ENCODE assay signal across 19 mouse cellular contexts in the genomic region with DNA sequence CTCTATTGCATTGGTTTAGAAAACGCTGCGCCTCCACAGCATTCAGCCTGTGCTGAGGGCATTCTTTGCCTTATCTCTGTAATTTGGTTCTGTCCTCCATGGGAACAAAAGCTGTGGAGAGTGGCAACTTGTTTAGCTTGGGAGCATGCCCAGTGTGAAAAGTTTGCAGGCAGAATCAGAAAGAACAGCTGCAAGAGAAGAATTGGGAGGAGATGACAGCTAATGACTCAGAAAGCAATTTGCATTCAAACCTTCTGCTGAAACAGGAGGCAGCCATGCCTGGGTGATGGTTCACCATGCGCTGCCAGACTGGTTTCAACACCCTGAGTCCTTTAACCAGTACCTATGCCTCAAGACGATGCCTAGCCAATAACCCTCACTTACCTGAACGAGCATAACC.
DNase-seq lines count a peak whose midpoint lies in the region; ATAC-seq and TF ChIP-seq lines count a peak whose summit lies in the region.
"Had no signal": no experiment of that assay in that cellular context is flagged by ENCODE, and none has a peak within 500 bp of the region (broad histone marks: within the 10 kb centered on the region; RNA-seq: fewer than 3 reads in every experiment).

No protein-coding gene starts in this region.

- H3K9me3 ChIP-seq in forebrain, embryonic 14.5 days (replicated peaks; ENCODE audit: control insufficient read depth, low read length): no peaks in the 10 kb centered on the region
- H3K9me3 ChIP-seq in forebrain, embryonic 12.5 days: no peaks in the 10 kb centered on the region
- H3K9me3 ChIP-seq in hindbrain, embryonic 10.5 days: no peaks in the 10 kb centered on the region
- H3K9me3 ChIP-seq: embryonic facial prominence, embryonic 13.5 days; stomach, embryonic 15.5 days had no signal

- 45% methylated on average over 5 of the region's 5 CpGs for WGBS in forebrain, embryonic 14.5 days
- 68% methylated on average over 5 of the region's 5 CpGs for WGBS in forebrain, embryonic 12.5 days
- 84% methylated on average over 5 of the region's 5 CpGs for WGBS in hindbrain, embryonic 10.5 days

- H3K27me3 ChIP-seq in forebrain, embryonic 14.5 days (replicated peaks; ENCODE audit: control insufficient read depth, insufficient read depth, low read length): no peaks in the 10 kb centered on the region
- no peaks in the 10 kb centered on the region for H3K27me3 ChIP-seq in forebrain, embryonic 12.5 days
- H3K27me3 ChIP-seq in C2C12 (ENCODE audit: control insufficient read depth, insufficient read depth, insufficient read length): no peaks in the 10 kb centered on the region
- H3K27me3 ChIP-seq in hindbrain, embryonic 10.5 days (ENCODE audit: insufficient read depth, poor library complexity, severe bottlenecking): no peaks in the 10 kb centered on the region
- H3K27me3 ChIP-seq: embryonic facial prominence, embryonic 13.5 days; stomach, embryonic 15.5 days had no signal

- H3K79me2 ChIP-seq in C2C12 (ENCODE audit: control insufficient read depth, insufficient read depth): no peaks in the 10 kb centered on the region

- H3K9ac ChIP-seq in forebrain, embryonic 14.5 days (ENCODE audit: low read length): no peak overlapping the region
- H3K9ac ChIP-seq in forebrain, embryonic 12.5 days: no peak overlapping the region
- H3K9ac ChIP-seq: embryonic facial prominence, embryonic 13.5 days; liver, embryonic 14.5 days; stomach, embryonic 15.5 days had no signal

- H3K27ac ChIP-seq in forebrain, embryonic 14.5 days (ENCODE audit: low read depth, low read length): no peak overlapping the region
- H3K27ac ChIP-seq in forebrain, embryonic 12.5 days: no peak overlapping the region
- H3K27ac ChIP-seq in hindbrain, embryonic 10.5 days: no peak overlapping the region
- H3K27ac ChIP-seq: embryonic facial prominence, embryonic 13.5 days; gastrocnemius, adult 2 months; liver, embryonic 14.5 days; stomach, embryonic 15.5 days had no signal

- no peak overlapping the region for H3ac ChIP-seq in C2C12 (ENCODE audit: control insufficient read depth, insufficient read length, low read depth)

- H3K4me2 ChIP-seq in forebrain, embryonic 14.5 days (ENCODE audit: low read length): no peak overlapping the region
- H3K4me2 ChIP-seq in forebrain, embryonic 12.5 days: no peak overlapping the region
- H3K4me2 ChIP-seq: embryonic facial prominence, embryonic 13.5 days; heart, embryonic 11.5 days; stomach, embryonic 15.5 days had no signal

- H3K4me3 ChIP-seq in forebrain, embryonic 14.5 days (ENCODE audit: low read depth, low read length): no peak overlapping the region
- H3K4me3 ChIP-seq in forebrain, embryonic 12.5 days (replicated peaks): no peak overlapping the region
- H3K4me3 ChIP-seq in C2C12 (ENCODE audit: insufficient read depth, poor library complexity, severe bottlenecking): no peak overlapping the region
- H3K4me3 ChIP-seq in hindbrain, embryonic 10.5 days: no peak overlapping the region
- H3K4me3 ChIP-seq: embryonic facial prominence, embryonic 13.5 days; gastrocnemius, adult 2 months; stomach, embryonic 15.5 days had no signal

- intact Hi-C loops in left cerebral cortex, postnatal 36 days (cut with DNase I): no loop called here

- TF ChIP-seq CTCF in C2C12 (IDR thresholded peaks at IDR 0.05; ENCODE audit: control insufficient read depth, insufficient read depth, insufficient read length): no peak

- H3K4me1 ChIP-seq in forebrain, embryonic 14.5 days (ENCODE audit: control insufficient read depth, insufficient read depth, low read length): no peaks in the 10 kb centered on the region
- no peaks in the 10 kb centered on the region for H3K4me1 ChIP-seq in forebrain, embryonic 12.5 days
- H3K4me1 ChIP-seq in hindbrain, embryonic 10.5 days (replicated peaks): no peaks in the 10 kb centered on the region
- H3K4me1 ChIP-seq: embryonic facial prominence, embryonic 13.5 days; stomach, embryonic 15.5 days had no signal

- H3K79me3 ChIP-seq in C2C12 (ENCODE audit: low read depth): no peaks in the 10 kb centered on the region

- peak; percentile 66 for ATAC-seq in forebrain, embryonic 14.5 days
- ATAC-seq in forebrain, embryonic 12.5 days (ENCODE audit: low FRiP score): no peak
- ATAC-seq: inflammation-experienced regulatory T-cells, adult 6 months had no signal

- peak; percentile 54 for DNase-seq in forebrain, embryonic 14.5 days (ENCODE audit: low spot score)
- DNase-seq in layer of hippocampus, adult 18-20 months (ENCODE audit: low spot score in 2 of 2): peak; percentile 63 to 85
- DNase-seq in left cerebral cortex, postnatal 36 days (ENCODE audit: low spot score in 2 of 2): peak; percentile 8 to 9
- DNase-seq in hindbrain, embryonic 10.5 days (ENCODE audit: low spot score): no peak
- no peak for DNase-seq in B cell, adult 2 months
- DNase-seq in thymus, postnatal 4 days: no peak
- DNase-seq: adrenal gland, postnatal 10 days; cerebellum, postnatal 36 days; gastrocnemius, adult 2 months; heart, postnatal 4 days; lung, postnatal 10 days; thymus, postnatal 36 days had no signal

- no peaks in the 10 kb centered on the region for H3K36me3 ChIP-seq in forebrain, embryonic 14.5 days (ENCODE audit: control insufficient read depth, insufficient read depth, low read length)
- no peaks in the 10 kb centered on the region for H3K36me3 ChIP-seq in forebrain, embryonic 12.5 days (replicated peaks)
- no peaks in the 10 kb centered on the region for H3K36me3 ChIP-seq in C2C12 (ENCODE audit: control insufficient read depth, insufficient read depth)
- H3K36me3 ChIP-seq in hindbrain, embryonic 10.5 days: no peaks in the 10 kb centered on the region
- H3K36me3 ChIP-seq: embryonic facial prominence, embryonic 13.5 days; stomach, embryonic 15.5 days had no signal

TF ChIP-seq in C2C12, 6 proteins besides CTCF, POLR2A, EP300 and RAD21:
- no peak for TF ChIP-seq USF1 (IDR thresholded peaks at IDR 0.05; ENCODE audit: low read depth)
- peak; percentile 15 for TF ChIP-seq CEBPB (IDR thresholded peaks at IDR 0.05; ENCODE audit: low read depth)
- TF ChIP-seq FOSL1 (IDR thresholded peaks at IDR 0.05; ENCODE audit: insufficient read depth, low read length, poor library complexity, severe bottlenecking): peak; percentile 18
- peak; percentile 97 for TF ChIP-seq MYOD1 (IDR thresholded peaks at IDR 0.05; ENCODE audit: control insufficient read depth, insufficient read length, low read depth)
- no peak for TF ChIP-seq MYOG (IDR thresholded peaks at IDR 0.05; ENCODE audit: control insufficient read depth, extremely low read depth, insufficient read length)
- TF ChIP-seq MAX (IDR thresholded peaks at IDR 0.05): peak; percentile 13

Comparison
In these comparisons a context has a peak if more than half of its experiments do, and no peak if none do; other contexts are left out.
1. DNase-seq: peak in forebrain, embryonic 14.5 days (single experiment), layer of hippocampus, adult 18-20 months (2 of 2) and left cerebral cortex, postnatal 36 days (2 of 2); none in hindbrain, embryonic 10.5 days (single experiment), B cell, adult 2 months (0 of 2) and thymus, postnatal 4 days (single experiment).